Mouse (Mus musculus): ENCODE results near the gene Creb3l2. TPM values are rescaled to one million over a fixed set of nuclear protein-coding genes. Genes with fewer than 3 reads are reported as not detected.
"Not testable (repeated sequence)": the region's sequence is repeated elsewhere in the genome, so short reads cannot be mapped to it uniquely, and the experiment has no call there.

The Creb3l2 gene
- polyA plus RNA-seq, 1 experiment from 2014 or later: 10.4 TPM

DNA sequence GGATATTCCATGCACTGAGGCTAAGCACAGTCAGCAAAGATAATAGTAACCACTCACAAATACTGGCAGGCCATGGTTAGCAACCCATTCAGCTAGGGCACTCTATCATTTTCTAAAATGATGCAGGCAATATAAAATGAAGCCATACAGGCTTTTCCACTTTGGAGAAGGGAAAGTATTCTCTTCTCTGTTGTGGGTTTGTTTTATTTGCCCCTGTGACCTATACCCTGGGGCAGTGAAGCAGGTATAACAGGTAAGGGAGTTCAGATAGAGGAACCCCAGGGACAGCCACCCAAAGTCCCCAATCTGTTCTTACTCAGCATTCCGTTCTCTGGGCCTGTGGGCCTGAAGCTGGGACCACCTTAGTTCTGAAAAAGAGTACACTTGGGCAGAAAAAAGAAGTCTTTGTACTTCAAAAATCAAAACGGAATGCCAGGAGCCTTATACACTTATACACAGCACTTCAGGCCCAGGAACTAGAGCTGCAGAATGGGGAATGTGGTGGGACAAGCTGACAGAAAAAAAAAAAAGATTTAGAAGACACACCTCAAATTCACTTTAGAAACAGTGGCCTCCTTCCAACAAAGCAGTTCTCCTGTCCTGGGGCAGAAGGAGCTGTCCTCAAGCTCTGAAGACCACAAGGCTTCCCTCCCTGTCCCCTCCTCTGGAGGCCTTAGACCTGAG is 56.2 kb downstream of the Creb3l2 start:
- no peak for ATAC-seq (ENCODE audit: low FRiP score)
- Histone ChIP-seq H3K27ac (ENCODE audit: low read depth, low read length) (no peak overlapping the region), H3K4me1 (replicated peaks; ENCODE audit: control insufficient read depth, insufficient read depth, low read length) (no peaks in the 10 kb centered on the region), H3K9me3 (ENCODE audit: control insufficient read depth, low read length) (no peaks in the 10 kb centered on the region), H3K9ac (ENCODE audit: low read depth, low read length) (no peak overlapping the region), H3K4me3 (ENCODE audit: low read depth, low read length) (no peak overlapping the region), H3K36me3 (ENCODE audit: control insufficient read depth, insufficient read depth, low read length) (no peaks in the 10 kb centered on the region), H3K27me3 (ENCODE audit: control insufficient read depth, insufficient read depth, low read length) (no peaks in the 10 kb centered on the region), H3K4me2 (replicated peaks; ENCODE audit: low read depth, low read length) (no peak overlapping the region)
- 89% methylated on average over 2 of the region's 2 CpGs for WGBS
- DNase-seq (ENCODE audit: low spot score): no peak

DNA sequence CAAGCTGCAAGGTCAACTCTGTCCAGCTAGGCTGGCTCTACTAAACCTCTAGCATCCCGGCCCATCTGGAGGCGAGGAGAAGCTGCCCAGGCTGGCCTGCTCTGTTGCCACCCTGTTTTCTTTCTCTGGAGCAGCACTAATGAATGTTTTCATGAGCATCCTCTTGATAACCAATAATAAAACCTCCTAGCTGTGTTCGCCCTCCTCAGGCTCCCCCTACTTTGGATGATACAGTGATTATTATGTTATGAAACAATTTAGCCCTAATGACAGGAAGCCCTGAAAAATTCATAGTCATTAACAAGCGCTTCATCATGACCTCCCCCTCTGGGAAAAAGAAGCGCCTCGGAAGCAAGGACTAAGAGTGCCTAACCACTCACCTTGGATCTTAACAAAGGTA is 59.2 kb downstream of the Creb3l2 start:
- WGBS: 94% methylated on average over 6 of the region's 6 CpGs
- H3K4me2 ChIP-seq (replicated peaks; ENCODE audit: low read depth, low read length): no peak overlapping the region

DNA sequence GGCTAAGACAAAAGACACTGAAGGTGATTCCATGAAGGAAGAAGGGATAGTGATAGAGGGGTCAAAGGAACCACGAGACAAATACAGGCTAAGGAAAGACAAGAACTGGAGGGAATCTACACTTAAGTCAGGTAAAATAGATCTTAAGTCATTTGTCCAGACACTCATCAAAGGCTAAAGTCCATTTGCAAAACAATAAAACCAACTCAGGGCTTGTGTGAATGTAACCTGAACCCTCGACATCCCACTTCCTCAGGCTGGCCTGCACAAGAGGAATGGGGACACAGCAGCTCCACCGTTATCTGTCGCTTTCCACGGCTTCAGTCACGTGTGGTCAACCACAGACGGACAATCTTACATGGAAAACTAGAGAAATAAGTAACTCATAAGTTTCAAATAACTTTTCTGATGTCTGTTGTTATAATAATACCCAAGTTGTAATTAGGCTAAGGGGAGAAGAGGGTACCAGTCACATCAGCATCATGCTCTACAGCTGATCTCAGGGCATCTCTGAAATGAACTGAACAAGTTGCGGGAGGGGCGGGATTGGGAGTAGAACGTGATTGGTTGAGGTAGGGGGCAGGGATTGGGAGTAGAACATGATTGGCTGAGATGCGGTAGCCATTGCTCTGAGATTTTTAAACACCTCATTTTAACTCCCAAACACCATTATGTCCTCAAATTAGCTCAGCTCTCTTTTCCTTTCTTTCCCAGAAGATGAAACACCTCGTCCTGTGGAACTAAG is 63.9 kb downstream of the Creb3l2 start:
- WGBS: 89% methylated on average over 12 of the region's 12 CpGs
- no peak overlapping the region for H3K4me3 ChIP-seq (ENCODE audit: low read depth, low read length)
- no peak for ATAC-seq (ENCODE audit: low FRiP score)

More for the DNA sequence above, 59.2 kb downstream of the Creb3l2 start:
- Histone ChIP-seq H3K27me3 (ENCODE audit: control insufficient read depth, insufficient read depth, low read length) (no peaks in the 10 kb centered on the region), H3K9ac (ENCODE audit: low read depth, low read length) (no peak overlapping the region), H3K4me1 (replicated peaks; ENCODE audit: control insufficient read depth, insufficient read depth, low read length) (no peaks in the 10 kb centered on the region), H3K4me3 (ENCODE audit: low read depth, low read length) (no peak overlapping the region), H3K9me3 (ENCODE audit: control insufficient read depth, low read length) (no peaks in the 10 kb centered on the region), H3K36me3 (ENCODE audit: control insufficient read depth, insufficient read depth, low read length) (no peaks in the 10 kb centered on the region), H3K27ac (ENCODE audit: low read depth, low read length) (no peak overlapping the region)
- ATAC-seq (ENCODE audit: low FRiP score) (no peak), DNase-seq (ENCODE audit: low spot score) (no peak)

DNA sequence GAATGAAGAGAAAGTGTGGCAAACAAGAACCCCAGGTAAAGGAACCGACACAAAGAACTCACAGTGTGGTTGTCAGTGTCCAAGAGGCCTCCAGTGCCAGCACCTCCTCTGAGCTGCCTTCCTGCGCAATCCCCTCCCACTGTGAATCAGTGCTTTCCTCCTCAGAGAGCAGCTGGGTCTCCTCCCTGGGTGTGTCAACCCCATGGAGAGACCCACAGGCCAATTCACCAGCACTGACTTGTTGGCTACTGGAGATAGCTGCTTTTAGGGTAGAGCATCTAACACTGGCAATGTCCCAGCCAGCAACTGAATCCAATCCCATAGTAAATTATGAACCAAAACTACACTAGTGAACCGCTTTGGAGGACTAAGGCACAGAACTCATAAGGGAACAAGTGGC is 64.6 kb downstream of the Creb3l2 start:
- ATAC-seq (ENCODE audit: low FRiP score); H3K4me2 ChIP-seq (replicated peaks; ENCODE audit: low read depth, low read length); H3K9ac ChIP-seq (ENCODE audit: low read depth, low read length); H3K27me3 ChIP-seq (ENCODE audit: control insufficient read depth, insufficient read depth, low read length); DNase-seq (ENCODE audit: low spot score); H3K9me3 ChIP-seq (ENCODE audit: control insufficient read depth, low read length); H3K4me1 ChIP-seq (replicated peaks; ENCODE audit: control insufficient read depth, insufficient read depth, low read length); H3K27ac ChIP-seq (ENCODE audit: low read depth, low read length); H3K36me3 ChIP-seq (ENCODE audit: control insufficient read depth, insufficient read depth, low read length); H3K4me3 ChIP-seq (ENCODE audit: low read depth, low read length): not testable (repeated sequence)
- WGBS: 80% methylated on average over 3 of the region's 3 CpGs

More for the DNA sequence above, 63.9 kb downstream of the Creb3l2 start:
- no peak for DNase-seq (ENCODE audit: low spot score)
- no peaks in the 10 kb centered on the region for H3K27me3 ChIP-seq (ENCODE audit: control insufficient read depth, insufficient read depth, low read length)
- no peak overlapping the region for H3K27ac ChIP-seq (ENCODE audit: low read depth, low read length)
- no peak overlapping the region for H3K9ac ChIP-seq (ENCODE audit: low read depth, low read length)
- H3K4me2 ChIP-seq (replicated peaks; ENCODE audit: low read depth, low read length): no peak overlapping the region
- no peaks in the 10 kb centered on the region for H3K36me3 ChIP-seq (ENCODE audit: control insufficient read depth, insufficient read depth, low read length)
- H3K4me1 ChIP-seq (replicated peaks; ENCODE audit: control insufficient read depth, insufficient read depth, low read length): no peaks in the 10 kb centered on the region
- no peaks in the 10 kb centered on the region for H3K9me3 ChIP-seq (ENCODE audit: control insufficient read depth, low read length)

DNA sequence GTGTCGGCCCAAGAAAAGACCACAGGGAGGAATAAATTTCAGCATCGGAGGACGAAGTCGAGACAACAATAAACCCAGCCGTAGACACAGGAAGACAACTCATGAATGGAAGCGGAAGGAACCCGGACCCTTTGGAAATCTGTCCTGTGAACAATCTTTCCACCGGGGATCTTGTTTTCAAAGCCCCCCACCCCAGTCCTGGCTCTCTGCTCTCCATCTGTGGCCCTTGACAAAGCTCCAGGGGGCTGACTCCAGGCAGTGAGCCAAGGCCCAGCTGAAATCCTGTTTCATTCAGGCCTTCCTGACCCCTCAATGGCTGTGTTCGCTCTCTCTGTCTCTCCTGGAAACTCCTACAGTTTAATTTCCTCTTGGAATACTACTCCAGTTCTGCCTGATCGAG is 66.5 kb downstream of the Creb3l2 start:
- no peaks in the 10 kb centered on the region for H3K9me3 ChIP-seq (ENCODE audit: control insufficient read depth, low read length)
- H3K27me3 ChIP-seq (ENCODE audit: control insufficient read depth, insufficient read depth, low read length): no peaks in the 10 kb centered on the region
- no peak overlapping the region for H3K27ac ChIP-seq (ENCODE audit: low read depth, low read length)
- no peak overlapping the region for H3K4me2 ChIP-seq (replicated peaks; ENCODE audit: low read depth, low read length)
- H3K36me3 ChIP-seq (ENCODE audit: control insufficient read depth, insufficient read depth, low read length): no peaks in the 10 kb centered on the region
- no peak overlapping the region for H3K9ac ChIP-seq (ENCODE audit: low read depth, low read length)
- 57% methylated on average over 10 of the region's 10 CpGs for WGBS
- ATAC-seq (ENCODE audit: low FRiP score): no peak
- no peaks in the 10 kb centered on the region for H3K4me1 ChIP-seq (replicated peaks; ENCODE audit: control insufficient read depth, insufficient read depth, low read length)
- DNase-seq (ENCODE audit: low spot score): no peak
- H3K4me3 ChIP-seq (ENCODE audit: low read depth, low read length): no peak overlapping the region

DNA sequence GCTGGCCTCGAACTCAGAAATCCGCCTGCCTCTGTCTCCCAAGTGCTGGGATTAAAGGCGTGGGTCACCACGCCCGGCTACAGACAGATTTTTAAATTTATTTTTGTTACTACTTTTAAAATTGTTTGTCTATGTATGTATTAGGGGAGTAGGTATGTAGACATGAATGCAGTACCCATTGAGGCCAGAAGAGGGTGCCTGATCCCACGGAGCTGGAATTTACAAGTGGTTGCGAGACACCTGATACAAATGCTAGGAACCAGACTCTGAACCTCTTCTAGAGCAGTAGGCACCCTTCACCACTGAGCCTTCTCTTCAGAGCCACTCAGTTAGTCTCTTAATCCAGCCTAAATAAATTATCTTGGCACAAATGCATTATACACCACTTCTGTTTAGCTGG is 70.6 kb downstream of the Creb3l2 start:
- no peaks in the 10 kb centered on the region for H3K27me3 ChIP-seq (ENCODE audit: control insufficient read depth, insufficient read depth, low read length)
- no peak overlapping the region for H3K9ac ChIP-seq (ENCODE audit: low read depth, low read length)
- H3K9me3 ChIP-seq (ENCODE audit: control insufficient read depth, low read length): no peaks in the 10 kb centered on the region
- H3K27ac ChIP-seq (ENCODE audit: low read depth, low read length): no peak overlapping the region
- peak; percentile 23 for DNase-seq (ENCODE audit: low spot score)
- WGBS: 78% methylated on average over 7 of the region's 7 CpGs
- no peaks in the 10 kb centered on the region for H3K36me3 ChIP-seq (ENCODE audit: control insufficient read depth, insufficient read depth, low read length)
- H3K4me1 ChIP-seq (replicated peaks; ENCODE audit: control insufficient read depth, insufficient read depth, low read length): no peaks in the 10 kb centered on the region
- ATAC-seq (ENCODE audit: low FRiP score): no peak
- no peak overlapping the region for H3K4me2 ChIP-seq (replicated peaks; ENCODE audit: low read depth, low read length)
- no peak overlapping the region for H3K4me3 ChIP-seq (ENCODE audit: low read depth, low read length)

DNA sequence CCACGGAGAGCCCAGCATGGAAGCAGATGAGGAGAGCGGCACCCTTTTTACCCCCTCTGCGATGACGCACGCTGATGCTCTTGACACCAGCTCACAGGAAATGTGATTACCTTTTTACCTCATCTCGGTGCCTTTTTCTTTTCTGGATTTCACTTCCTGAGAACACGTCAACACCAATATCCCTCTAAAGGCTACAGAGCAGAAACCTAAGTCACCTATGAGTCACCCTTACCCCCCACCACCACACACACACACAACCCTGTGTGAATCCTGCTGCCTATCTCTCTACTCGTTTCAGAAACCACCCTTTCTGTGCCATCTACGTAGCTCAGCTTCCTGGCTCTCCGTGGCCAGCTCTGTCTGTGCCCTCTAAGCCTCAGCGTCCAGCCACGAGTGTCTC is 71.4 kb downstream of the Creb3l2 start:
- Histone ChIP-seq H3K36me3 (ENCODE audit: control insufficient read depth, insufficient read depth, low read length) (no peaks in the 10 kb centered on the region), H3K9me3 (ENCODE audit: control insufficient read depth, low read length) (no peaks in the 10 kb centered on the region), H3K4me3 (ENCODE audit: low read depth, low read length) (no peak overlapping the region), H3K27ac (ENCODE audit: low read depth, low read length) (no peak overlapping the region), H3K9ac (ENCODE audit: low read depth, low read length) (no peak overlapping the region), H3K4me2 (replicated peaks; ENCODE audit: low read depth, low read length) (no peak overlapping the region), H3K27me3 (ENCODE audit: control insufficient read depth, insufficient read depth, low read length) (no peaks in the 10 kb centered on the region), H3K4me1 (replicated peaks; ENCODE audit: control insufficient read depth, insufficient read depth, low read length) (no peaks in the 10 kb centered on the region)
- ATAC-seq (ENCODE audit: low FRiP score): no peak
- 87% methylated on average over 12 of the region's 12 CpGs for WGBS
- no peak for DNase-seq (ENCODE audit: low spot score)

DNA sequence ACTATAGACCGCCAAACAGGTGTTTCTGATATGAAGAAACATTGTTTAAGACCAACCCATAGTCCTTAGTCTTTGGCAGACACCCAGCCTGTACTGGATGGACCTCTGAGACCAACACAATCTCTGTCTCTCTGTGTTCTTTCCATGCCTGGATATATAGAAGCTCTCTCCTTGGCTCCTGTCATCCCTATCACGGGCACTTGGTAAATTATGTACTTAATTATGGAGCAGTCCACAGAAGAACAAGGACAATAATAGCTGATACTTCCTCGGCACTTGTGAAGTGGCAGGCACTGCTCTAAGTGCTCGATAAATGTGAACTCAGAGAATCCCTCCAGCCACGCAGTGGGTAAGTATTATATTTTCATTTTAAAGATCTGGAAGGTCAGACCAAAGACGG is 72.2 kb downstream of the Creb3l2 start:
- H3K36me3 ChIP-seq (ENCODE audit: control insufficient read depth, insufficient read depth, low read length): no peaks in the 10 kb centered on the region
- no peaks in the 10 kb centered on the region for H3K4me1 ChIP-seq (replicated peaks; ENCODE audit: control insufficient read depth, insufficient read depth, low read length)
- H3K27me3 ChIP-seq (ENCODE audit: control insufficient read depth, insufficient read depth, low read length): no peaks in the 10 kb centered on the region
- ATAC-seq (ENCODE audit: low FRiP score) (no peak), DNase-seq (ENCODE audit: low spot score) (no peak)
- no peaks in the 10 kb centered on the region for H3K9me3 ChIP-seq (ENCODE audit: control insufficient read depth, low read length)
- H3K27ac ChIP-seq (ENCODE audit: low read depth, low read length): no peak overlapping the region
- H3K9ac ChIP-seq (ENCODE audit: low read depth, low read length): no peak overlapping the region
- H3K4me3 ChIP-seq (ENCODE audit: low read depth, low read length): no peak overlapping the region
- no peak overlapping the region for H3K4me2 ChIP-seq (replicated peaks; ENCODE audit: low read depth, low read length)
- WGBS: 85% methylated on average over 6 of the region's 6 CpGs

DNA sequence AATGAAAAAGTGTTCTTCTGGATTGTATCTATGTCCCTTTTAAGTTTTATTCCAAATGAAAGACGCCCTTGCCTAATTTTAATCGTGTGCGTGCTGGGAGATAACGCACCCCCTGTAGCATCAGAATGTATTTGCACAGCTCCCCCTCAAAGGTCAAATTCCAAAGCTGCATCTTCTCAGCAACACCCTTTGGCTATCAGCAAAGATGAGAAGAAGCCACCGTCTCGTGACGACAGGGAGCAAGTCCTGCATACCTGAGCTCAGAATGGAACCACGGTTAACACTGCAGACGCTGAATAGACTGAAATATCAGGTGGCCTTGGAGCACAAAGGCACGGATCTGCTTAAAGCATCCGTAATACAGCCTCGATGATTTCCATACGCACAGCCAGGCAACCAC is 73.7 kb downstream of the Creb3l2 start:
- no peak overlapping the region for H3K4me2 ChIP-seq (replicated peaks; ENCODE audit: low read depth, low read length)
- ATAC-seq (ENCODE audit: low FRiP score) (no peak), DNase-seq (ENCODE audit: low spot score) (no peak)
- H3K27ac ChIP-seq (ENCODE audit: low read depth, low read length): no peak overlapping the region
- no peaks in the 10 kb centered on the region for H3K36me3 ChIP-seq (ENCODE audit: control insufficient read depth, insufficient read depth, low read length)
- 87% methylated on average over 13 of the region's 13 CpGs for WGBS
- H3K4me1 ChIP-seq (replicated peaks; ENCODE audit: control insufficient read depth, insufficient read depth, low read length): no peaks in the 10 kb centered on the region
- H3K4me3 ChIP-seq (ENCODE audit: low read depth, low read length): no peak overlapping the region
- no peak overlapping the region for H3K9ac ChIP-seq (ENCODE audit: low read depth, low read length)
- no peaks in the 10 kb centered on the region for H3K27me3 ChIP-seq (ENCODE audit: control insufficient read depth, insufficient read depth, low read length)
- H3K9me3 ChIP-seq (ENCODE audit: control insufficient read depth, low read length): no peaks in the 10 kb centered on the region
